Mouse (Mus musculus): ENCODE data around the gene Tmem204. TPM values are rescaled to one million over a fixed set of nuclear protein-coding genes. Genes with fewer than 3 reads are reported as not detected.

Gene Tmem204
- polyA plus RNA-seq, 1 experiment from 2014 or later: 5.2 TPM

DNA sequence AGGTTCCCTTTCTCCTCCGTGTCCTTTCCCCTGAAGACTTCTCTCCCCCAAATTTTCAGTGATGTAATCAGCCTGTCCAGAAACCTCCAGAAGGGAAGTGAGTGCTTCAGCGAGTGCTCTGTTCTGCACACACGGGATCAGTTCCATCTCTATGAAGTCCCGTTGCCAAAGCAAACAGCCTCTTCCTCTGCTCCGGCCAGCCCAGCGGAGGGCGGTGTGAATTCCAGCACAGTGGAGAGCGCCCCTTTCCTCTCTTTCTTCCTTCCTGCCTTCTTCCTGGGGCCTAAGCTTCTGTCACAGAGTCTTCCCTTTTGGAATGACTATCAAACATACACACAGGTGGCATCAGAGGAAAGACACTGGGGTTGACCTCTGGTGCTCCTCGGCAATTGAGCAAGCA lies 19.0 kb downstream of the Tmem204 start:
- no peak for DNase-seq

GRCm38 (mm10) chr17:25063872-25064271 lies 19.5 kb downstream of the Tmem204 start:
- Histone ChIP-seq H3K36me3 (no peaks in the 10 kb centered on the region), H3K27me3 (no peaks in the 10 kb centered on the region), H3K27ac (no peak overlapping the region), H3K9me3 (replicated peaks) (no peaks in the 10 kb centered on the region), H3K4me1 (replicated peaks) (peaks cover 45% of the 10 kb centered on the region), H3K4me2 (no peak overlapping the region), H3K4me3 (replicated peaks) (no peak overlapping the region), H3K9ac (no peak overlapping the region)
- 70% methylated on average over 12 of the region's 12 CpGs for WGBS (ENCODE audit: insufficient replicate concordance)
- DNase-seq (no peak), ATAC-seq (ENCODE audit: low read depth) (peak; percentile 54)

More for the DNA sequence above, 19.0 kb downstream of the Tmem204 start:
- Histone ChIP-seq H3K27ac (no peak overlapping the region), H3K9me3 (replicated peaks) (no peaks in the 10 kb centered on the region), H3K36me3 (no peaks in the 10 kb centered on the region), H3K4me1 (replicated peaks) (peaks cover 46% of the 10 kb centered on the region), H3K4me2 (no peak overlapping the region), H3K4me3 (replicated peaks) (no peak overlapping the region), H3K9ac (no peak overlapping the region), H3K27me3 (no peaks in the 10 kb centered on the region)
- ATAC-seq (ENCODE audit: low read depth): 0 out of 2 replicates have a peak, but pooled peaks have one; percentile 10
- WGBS (ENCODE audit: insufficient replicate concordance): 55% methylated on average over 9 of the region's 9 CpGs

- no peak for ATAC-seq (ENCODE audit: low read depth)
- no peak overlapping the region for H3K9ac ChIP-seq
- no peaks in the 10 kb centered on the region for H3K27me3 ChIP-seq
- no peak overlapping the region for H3K27ac ChIP-seq
- peaks cover 39% of the 10 kb centered on the region for H3K4me1 ChIP-seq (replicated peaks)
- H3K36me3 ChIP-seq: no peaks in the 10 kb centered on the region
- no peak overlapping the region for H3K4me2 ChIP-seq
- no peaks in the 10 kb centered on the region for H3K9me3 ChIP-seq (replicated peaks)
- no peak for DNase-seq
- H3K4me3 ChIP-seq (replicated peaks): no peak overlapping the region
- 77% methylated on average over 4 of the region's 4 CpGs for WGBS (ENCODE audit: insufficient replicate concordance)
Measured at GRCm38 (mm10) chr17:25063261-25063660, 20.1 kb downstream of the Tmem204 start.

DNA sequence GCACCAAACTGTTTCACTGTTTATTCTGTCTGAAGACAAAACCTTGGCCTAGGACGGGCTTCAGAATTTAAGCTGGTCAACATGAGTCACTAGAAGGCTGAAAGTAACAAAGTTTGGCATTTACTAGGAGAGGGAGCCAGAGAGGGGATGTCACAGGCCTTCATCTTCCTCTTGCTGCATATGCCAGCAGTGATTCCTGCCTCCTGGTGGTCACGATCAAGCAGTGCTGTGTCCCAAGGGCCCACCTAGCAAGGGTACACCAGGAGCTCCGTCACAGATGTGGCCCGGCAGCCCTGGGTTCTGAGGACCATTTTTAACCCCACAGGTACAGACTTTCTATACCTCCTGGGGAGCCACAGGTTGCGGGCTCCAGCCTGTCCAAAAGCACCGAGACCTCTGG lies 26.4 kb downstream of the Tmem204 start:
- no peak for DNase-seq
- H3K27ac ChIP-seq: no peak overlapping the region
- ATAC-seq (ENCODE audit: low read depth): no peak
- H3K27me3 ChIP-seq: no peaks in the 10 kb centered on the region
- no peak overlapping the region for H3K9ac ChIP-seq
- no peaks in the 10 kb centered on the region for H3K9me3 ChIP-seq (replicated peaks)
- H3K4me3 ChIP-seq (replicated peaks): no peak overlapping the region
- WGBS (ENCODE audit: insufficient replicate concordance): 81% methylated on average over 6 of the region's 6 CpGs
- H3K36me3 ChIP-seq: peaks cover 23% of the 10 kb centered on the region
- no peak overlapping the region for H3K4me2 ChIP-seq
- no peaks in the 10 kb centered on the region for H3K4me1 ChIP-seq (replicated peaks)

DNA sequence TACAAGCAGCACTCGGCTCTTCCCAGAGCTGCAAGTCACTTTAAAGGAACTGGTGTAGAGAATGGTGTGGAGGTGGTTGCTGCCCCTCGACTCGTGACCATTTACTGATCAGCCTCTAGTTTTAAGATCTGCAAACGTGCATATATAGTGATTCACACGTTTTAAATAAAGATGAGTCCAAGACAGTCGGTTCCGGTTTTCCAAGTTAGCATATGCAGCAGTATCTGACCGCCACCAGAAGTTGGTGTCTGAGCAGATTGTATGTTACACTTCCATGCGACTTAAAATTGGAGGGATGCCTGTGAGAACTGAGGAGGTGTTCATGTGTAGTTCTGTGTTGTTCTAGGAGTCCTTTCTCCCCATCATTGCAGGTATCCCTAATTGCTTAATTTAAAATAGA lies 30.1 kb downstream of the Tmem204 start:
- Histone ChIP-seq H3K4me2 (no peak overlapping the region), H3K27me3 (no peaks in the 10 kb centered on the region), H3K4me3 (replicated peaks) (no peak overlapping the region), H3K9me3 (replicated peaks) (no peaks in the 10 kb centered on the region), H3K36me3 (peaks cover 23% of the 10 kb centered on the region), H3K9ac (no peak overlapping the region), H3K27ac (no peak overlapping the region), H3K4me1 (replicated peaks) (no peaks in the 10 kb centered on the region)
- ATAC-seq (ENCODE audit: low read depth): no peak
- 74% methylated on average over 9 of the region's 9 CpGs for WGBS (ENCODE audit: insufficient replicate concordance)
- no peak for DNase-seq

DNA sequence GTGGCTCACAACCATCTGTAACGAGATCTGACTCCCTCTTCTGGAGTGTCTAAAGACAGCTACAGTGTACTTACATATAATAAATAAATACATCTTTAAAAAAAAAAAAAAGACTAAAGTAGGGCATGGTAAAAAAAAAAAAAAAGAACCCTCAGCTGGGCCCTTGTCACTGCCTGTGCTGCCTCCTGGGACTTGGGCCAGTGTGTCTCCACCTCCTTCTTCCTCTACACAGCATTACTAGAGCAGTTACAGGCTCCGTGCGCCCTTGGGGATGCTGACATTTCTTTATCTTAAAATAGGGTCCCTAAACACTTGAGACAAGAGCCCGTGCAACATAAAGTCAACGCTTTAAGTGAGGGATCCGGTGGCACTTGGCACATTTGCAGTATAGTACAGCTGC lies 36.2 kb downstream of the Tmem204 start:
- H3K27me3 ChIP-seq: no peaks in the 10 kb centered on the region
- H3K4me3 ChIP-seq (replicated peaks): no peak overlapping the region
- no peak for ATAC-seq (ENCODE audit: low read depth)
- WGBS (ENCODE audit: insufficient replicate concordance): 80% methylated on average over 6 of the region's 6 CpGs
- H3K4me1 ChIP-seq (replicated peaks): no peaks in the 10 kb centered on the region
- H3K27ac ChIP-seq: no peak overlapping the region
- no peak for DNase-seq
- no peak overlapping the region for H3K9ac ChIP-seq
- no peaks in the 10 kb centered on the region for H3K9me3 ChIP-seq (replicated peaks)
- no peak overlapping the region for H3K4me2 ChIP-seq
- H3K36me3 ChIP-seq: peaks cover 3% of the 10 kb centered on the region

DNA sequence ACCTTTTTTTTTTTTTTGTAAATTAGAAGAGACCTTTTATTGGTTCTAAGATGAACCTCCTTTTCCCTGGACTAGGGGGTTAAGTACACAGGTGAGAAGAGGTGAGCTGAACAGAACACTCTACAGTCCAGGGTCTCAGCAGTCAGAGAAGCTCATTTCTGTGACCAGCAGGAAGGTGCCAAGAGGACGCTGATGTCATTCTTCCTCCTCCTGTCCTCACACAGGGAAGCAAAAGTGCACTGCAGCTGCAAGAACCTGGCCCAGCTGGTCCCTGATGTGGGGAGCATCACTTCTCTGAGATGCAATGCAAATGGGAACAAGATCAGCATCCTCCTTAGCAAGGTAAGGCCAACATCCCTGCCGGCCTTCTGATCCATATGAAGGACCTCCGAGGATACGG lies 38.1 kb downstream of the Tmem204 start:
- WGBS (ENCODE audit: insufficient replicate concordance): 84% methylated on average over 4 of the region's 4 CpGs
- ATAC-seq (ENCODE audit: low read depth): no peak
- no peak overlapping the region for H3K4me3 ChIP-seq (replicated peaks)

DNA sequence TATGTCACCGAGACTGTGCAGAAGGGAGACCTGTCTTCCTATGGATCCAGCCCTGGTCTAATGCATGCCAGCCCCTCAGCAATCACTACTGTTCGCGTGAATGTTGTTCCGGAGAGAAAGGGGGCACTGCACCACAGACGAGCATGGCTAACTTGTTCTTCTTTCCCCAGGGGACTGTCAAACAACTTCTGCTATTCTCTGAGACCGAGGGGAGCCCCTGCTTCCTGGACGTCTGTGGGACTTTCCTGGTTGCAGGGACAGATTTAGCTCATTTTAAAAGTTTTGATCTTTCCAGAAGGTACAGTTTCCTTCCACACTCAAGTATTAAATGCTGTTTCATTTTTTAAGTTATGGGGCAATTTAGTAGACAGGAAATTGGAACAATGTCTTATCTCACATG lies 38.5 kb downstream of the Tmem204 start:
- H3K4me2 ChIP-seq: no peak overlapping the region
- no peak overlapping the region for H3K4me3 ChIP-seq (replicated peaks)
- no peaks in the 10 kb centered on the region for H3K27me3 ChIP-seq
- ATAC-seq (ENCODE audit: low read depth) (no peak), DNase-seq (no peak)
- no peaks in the 10 kb centered on the region for H3K9me3 ChIP-seq (replicated peaks)
- no peak overlapping the region for H3K27ac ChIP-seq
- H3K36me3 ChIP-seq: peaks cover 3% of the 10 kb centered on the region
- H3K9ac ChIP-seq: no peak overlapping the region
- no peaks in the 10 kb centered on the region for H3K4me1 ChIP-seq (replicated peaks)
- WGBS (ENCODE audit: insufficient replicate concordance): 31% methylated on average over 7 of the region's 7 CpGs

More for the DNA sequence above, 38.1 kb downstream of the Tmem204 start:
- DNase-seq: no peak
- Histone ChIP-seq H3K27ac (no peak overlapping the region), H3K27me3 (no peaks in the 10 kb centered on the region), H3K4me1 (replicated peaks) (no peaks in the 10 kb centered on the region), H3K9me3 (replicated peaks) (no peaks in the 10 kb centered on the region), H3K9ac (no peak overlapping the region), H3K36me3 (peaks cover 3% of the 10 kb centered on the region), H3K4me2 (no peak overlapping the region)

- Histone ChIP-seq H3K27me3 (no peaks in the 10 kb centered on the region), H3K4me1 (replicated peaks) (no peaks in the 10 kb centered on the region), H3K36me3 (peaks cover 12% of the 10 kb centered on the region; the same call in 1 of the 2 replicates), H3K4me2 (no peak overlapping the region), H3K9ac (no peak overlapping the region), H3K9me3 (replicated peaks) (no peaks in the 10 kb centered on the region), H3K27ac (no peak overlapping the region), H3K4me3 (replicated peaks) (no peak overlapping the region)
- 61% methylated on average over 4 of the region's 4 CpGs for WGBS (ENCODE audit: insufficient replicate concordance)
- no peak for ATAC-seq (ENCODE audit: low read depth)
- no peak for DNase-seq
Measured at GRCm38 (mm10) chr17:25036183-25036582, 47.2 kb downstream of the Tmem204 start.

- ATAC-seq (ENCODE audit: low read depth): peak; percentile 83
- Histone ChIP-seq H3K27ac (peak overlapping the region; percentile 93), H3K9me3 (replicated peaks) (no peaks in the 10 kb centered on the region), H3K4me1 (replicated peaks) (peaks cover 34% of the 10 kb centered on the region), H3K36me3 (peaks cover 31% of the 10 kb centered on the region), H3K4me3 (replicated peaks) (peak overlapping the region; percentile 80), H3K4me2 (peak overlapping the region; percentile 93), H3K27me3 (no peaks in the 10 kb centered on the region), H3K9ac (peak overlapping the region; percentile 81)
- DNase-seq: peak; percentile 81
- under 1% methylated on average over 55 of the region's 55 CpGs for WGBS (ENCODE audit: insufficient replicate concordance)
Measured at GRCm38 (mm10) chr17:25016292-25017132, 66.9 kb downstream of the Tmem204 start.

DNA sequence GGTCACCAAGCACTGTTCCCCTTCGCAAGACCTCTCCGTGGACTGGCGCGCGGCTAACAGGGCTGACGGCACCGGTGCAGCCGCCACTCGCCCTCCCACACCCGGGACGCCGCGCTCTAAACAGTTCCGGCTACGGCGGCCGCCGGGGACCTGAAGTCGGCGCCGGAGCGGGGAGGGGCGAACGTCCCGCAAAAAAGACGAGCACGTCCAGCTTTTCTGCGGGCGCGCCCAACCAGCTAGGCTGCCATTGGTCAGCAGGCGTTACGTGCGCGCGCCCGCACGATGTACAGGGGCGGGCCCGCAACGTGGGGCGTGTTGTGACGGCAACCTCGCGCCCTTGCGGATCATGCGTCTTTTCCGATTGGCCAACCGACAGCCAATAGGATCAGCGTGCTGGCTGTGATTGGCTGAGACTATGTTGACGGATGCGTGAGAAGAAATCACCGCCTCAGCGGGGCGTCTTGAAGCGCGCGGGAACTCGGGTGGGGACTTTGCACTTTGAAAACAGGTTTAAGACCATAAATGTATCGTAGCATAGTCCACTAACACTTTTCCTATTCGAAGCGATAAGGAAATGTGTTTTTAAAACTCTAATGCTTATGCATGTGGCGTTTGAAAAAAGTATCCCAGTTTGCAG lies 67.6 kb downstream of the Tmem204 start, which contains the start of the genes Cramp1l and Ift140:
Gene Cramp1l (minus strand): TSS at position 134 of the 637 bp plus-strand sequence.
Gene Ift140 (plus strand): TSS at position 431 of the 637 bp plus-strand sequence.
- peak; percentile 93 for ATAC-seq (ENCODE audit: low read depth)
- peak within 1 kb of the TSS; percentile 100 for H3K4me3 ChIP-seq (replicated peaks)

More for the DNA sequence above, 67.6 kb downstream of the Tmem204 start, which contains the start of the genes Cramp1l and Ift140:
- Histone ChIP-seq H3K27ac (peak within 1 kb of the TSS; percentile 95), H3K4me2 (peak within 1 kb of the TSS; percentile 93), H3K9ac (peak within 1 kb of the TSS; percentile 99), H3K27me3 (no peaks in the 10 kb centered on the region), H3K4me1 (replicated peaks) (peaks cover 37% of the 10 kb centered on the region), H3K9me3 (replicated peaks) (no peaks in the 10 kb centered on the region), H3K36me3 (peaks cover 39% of the 10 kb centered on the region)
- DNase-seq: peak; percentile 99
- under 1% methylated on average over 62 of the region's 62 CpGs for WGBS (ENCODE audit: insufficient replicate concordance)
